Mouse (Mus musculus): ENCODE measurements around the gene Ndufb6. TPM values are rescaled to one million over a fixed set of nuclear protein-coding genes. Genes with fewer than 3 reads are reported as not detected.

Ndufb6 gene
- total and polyA plus RNA-seq, 3 experiments = 159 to 253 (median 205) TPM

DNA sequence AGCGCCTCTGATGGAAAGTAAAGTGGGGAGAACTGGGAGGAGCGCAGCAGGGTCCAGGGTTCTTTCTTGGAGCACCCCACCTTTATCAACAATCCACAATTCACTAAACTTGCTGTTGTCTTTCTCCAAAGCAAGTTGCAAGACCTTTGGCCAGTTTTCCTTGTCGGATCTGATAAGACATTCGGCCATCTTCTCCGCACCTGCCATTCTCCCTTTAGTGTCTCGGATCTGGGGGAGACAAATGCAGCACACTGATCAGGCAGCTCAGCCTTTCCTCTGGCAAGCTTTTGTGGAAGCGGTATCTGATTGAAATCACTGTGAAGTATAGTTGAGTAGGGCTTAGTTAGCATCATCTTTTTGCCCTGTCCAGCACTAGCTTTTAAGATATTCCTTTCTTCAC, 51.3 kb downstream of the Ndufb6 start:
- Histone ChIP-seq H3K4me2 (ENCODE audit: insufficient read depth, low read depth, poor library complexity, severe bottlenecking) (no peak overlapping the region), H3K27me3 (replicated peaks) (no peaks in the 10 kb centered on the region), H3K36me3 (replicated peaks in 1 of 2; ENCODE audit: control insufficient read depth in 1 of 2, insufficient read depth in 1 of 2, low read length in 1 of 2) (peaks cover 7 to 32% of the 10 kb centered on the region in 2 experiments), H3K4me3 (replicated peaks in 1 of 3; ENCODE audit: low read depth in 2 of 3, low read length in 2 of 3, poor library complexity in 1 of 3) (no peak overlapping the region), H3K9ac (ENCODE audit: insufficient read depth, low read depth) (no peak overlapping the region), H3K27ac (ENCODE audit: insufficient read depth, low read depth) (no peak overlapping the region), H3K9me3 (replicated peaks; ENCODE audit: low read length) (no peaks in the 10 kb centered on the region), H3K79me2 (replicated peaks; ENCODE audit: control insufficient read depth, extremely low read depth, insufficient read depth, poor library complexity, severe bottlenecking) (no peaks in the 10 kb centered on the region; the same call in 1 of the 2 replicates), H3K4me1 (ENCODE audit: control insufficient read depth in 1 of 2, insufficient read depth in 2 of 2) (peaks cover 0 to 5% of the 10 kb centered on the region in 2 experiments; a peak in 2 of 4 replicates)
- dilution Hi-C loops (cut with MboI; ENCODE audit: extremely low pct_ligation_motif_present, extremely low pct_unique_long_range_greater_than_20kb, low sequenced_read_pairs) = no loop called here
- no peak for DNase-seq (ENCODE audit: extremely low read depth)
- TF ChIP-seq MXI1 (IDR thresholded peaks at IDR 0.05; ENCODE audit: low read depth, low read length) = no peak
- TF ChIP-seq MAZ (IDR thresholded peaks at IDR 0.05; ENCODE audit: low read depth, low read length) = no peak
- in situ Hi-C loops (cut with MboI; ENCODE audit: low pct_ligation_motif_present, low pct_unique_long_range_greater_than_20kb, low sequenced_read_pairs) = no loop called here

DNA sequence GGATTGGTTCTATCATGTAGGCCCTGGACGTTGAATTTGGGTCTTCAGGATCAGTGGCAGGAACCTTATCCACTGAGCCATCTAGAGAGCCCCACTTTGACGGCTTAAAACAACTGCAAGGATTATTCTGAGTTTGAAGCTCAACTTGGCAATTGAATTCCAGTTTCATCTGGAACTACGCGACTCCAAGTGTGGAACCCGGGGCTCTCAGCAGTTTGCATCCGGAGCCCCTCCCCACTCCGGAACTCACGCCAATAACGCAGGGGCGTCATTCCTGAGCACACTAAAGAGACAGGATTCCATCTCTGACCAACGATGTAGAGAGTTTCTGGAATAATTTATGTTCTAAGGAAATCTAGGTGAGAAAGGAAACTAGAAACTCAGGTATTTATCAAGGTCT, 52.1 kb downstream of the Ndufb6 start:
- peaks cover 10 to 38% of the 10 kb centered on the region in 2 experiments for H3K36me3 ChIP-seq (replicated peaks in 1 of 2; ENCODE audit: control insufficient read depth in 1 of 2, insufficient read depth in 1 of 2, low read length in 1 of 2)
- H3K79me2 ChIP-seq (replicated peaks; ENCODE audit: control insufficient read depth, extremely low read depth, insufficient read depth, poor library complexity, severe bottlenecking) = no peaks in the 10 kb centered on the region; the same call in 1 of the 2 replicates

DNA sequence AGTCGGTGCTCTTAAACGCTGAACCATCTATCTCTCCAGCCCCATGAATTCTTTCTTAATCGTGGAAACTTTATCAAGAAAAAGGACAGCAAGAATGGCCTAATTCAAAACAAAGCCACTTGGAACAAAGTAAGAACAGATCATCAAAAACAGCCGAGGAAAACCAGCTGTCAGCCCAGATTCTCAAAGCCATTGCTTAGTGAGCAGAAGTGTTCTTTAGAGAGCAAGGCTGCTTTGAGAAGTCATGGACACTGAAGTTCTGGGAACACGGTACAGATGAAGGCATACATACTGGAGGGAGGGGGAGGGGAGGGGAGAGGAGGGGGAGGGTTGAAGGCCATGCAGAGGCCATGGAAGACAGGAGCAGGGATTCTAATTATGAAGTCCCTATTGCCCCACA, 53.1 kb downstream of the Ndufb6 start:
- DNase-seq (ENCODE audit: extremely low read depth) = no peak
- in situ Hi-C loops (cut with MboI; ENCODE audit: low pct_ligation_motif_present, low pct_unique_long_range_greater_than_20kb, low sequenced_read_pairs) = no loop called here
- H3K4me2 ChIP-seq (ENCODE audit: insufficient read depth, low read depth, poor library complexity, severe bottlenecking) = no peak overlapping the region
- no peaks in the 10 kb centered on the region for H3K27me3 ChIP-seq (replicated peaks)
- H3K4me3 ChIP-seq (replicated peaks in 1 of 3; ENCODE audit: low read depth in 2 of 3, low read length in 2 of 3, poor library complexity in 1 of 3) = no peak overlapping the region
- H3K9ac ChIP-seq (ENCODE audit: insufficient read depth, low read depth) = no peak overlapping the region
- H3K27ac ChIP-seq (ENCODE audit: insufficient read depth, low read depth) = no peak overlapping the region
- peaks cover 10 to 47% of the 10 kb centered on the region in 2 experiments for H3K36me3 ChIP-seq (replicated peaks in 1 of 2; ENCODE audit: control insufficient read depth in 1 of 2, insufficient read depth in 1 of 2, low read length in 1 of 2)
- dilution Hi-C loops (cut with MboI; ENCODE audit: extremely low pct_ligation_motif_present, extremely low pct_unique_long_range_greater_than_20kb, low sequenced_read_pairs) = no loop called here
- no peaks in the 10 kb centered on the region; the same call in 1 of the 2 replicates for H3K79me2 ChIP-seq (replicated peaks; ENCODE audit: control insufficient read depth, extremely low read depth, insufficient read depth, poor library complexity, severe bottlenecking)
- H3K9me3 ChIP-seq (replicated peaks; ENCODE audit: low read length) = no peaks in the 10 kb centered on the region
- TF ChIP-seq MYC (IDR thresholded peaks at IDR 0.05; ENCODE audit: low read depth, low read length) (no peak), JUN (IDR thresholded peaks at IDR 0.05; ENCODE audit: insufficient read depth, low read depth, low read length) (no peak), TCF12 (IDR thresholded peaks at IDR 0.05; ENCODE audit: low read depth, low read length) (no peak), ETS1 (conservative IDR thresholded peaks at IDR 0.05; ENCODE audit: low read depth, low read length) (no peak), TBP (conservative IDR thresholded peaks at IDR 0.05; ENCODE audit: low read depth, low read length) (no peak), NELFE (IDR thresholded peaks at IDR 0.05; ENCODE audit: low read depth, low read length) (no peak), GABPA (IDR thresholded peaks at IDR 0.05; ENCODE audit: insufficient replicate concordance, low read depth, low read length) (no peak), SIN3A (IDR thresholded peaks at IDR 0.05; ENCODE audit: low read length) (no peak), HCFC1 (IDR thresholded peaks at IDR 0.05; ENCODE audit: low read depth, low read length) (no peak), ZKSCAN1 (IDR thresholded peaks at IDR 0.05; ENCODE audit: borderline replicate concordance, low read depth, low read length) (no peak), MEF2A (IDR thresholded peaks at IDR 0.05; ENCODE audit: borderline replicate concordance, low read depth, low read length) (no peak)
- H3K4me1 ChIP-seq (ENCODE audit: control insufficient read depth in 1 of 2, insufficient read depth in 2 of 2) = peaks cover 0 to 5% of the 10 kb centered on the region in 2 experiments; a peak in 2 of 4 replicates

More for the DNA sequence above, 52.1 kb downstream of the Ndufb6 start:
- Histone ChIP-seq H3K9ac (ENCODE audit: insufficient read depth, low read depth) (no peak overlapping the region), H3K27ac (ENCODE audit: insufficient read depth, low read depth) (no peak overlapping the region), H3K27me3 (replicated peaks) (no peaks in the 10 kb centered on the region), H3K4me2 (ENCODE audit: insufficient read depth, low read depth, poor library complexity, severe bottlenecking) (no peak overlapping the region), H3K4me3 (replicated peaks in 1 of 3; ENCODE audit: low read depth in 2 of 3, low read length in 2 of 3, poor library complexity in 1 of 3) (no peak overlapping the region), H3K4me1 (ENCODE audit: control insufficient read depth in 1 of 2, insufficient read depth in 2 of 2) (peaks cover 0 to 5% of the 10 kb centered on the region in 2 experiments; a peak in 2 of 4 replicates), H3K9me3 (replicated peaks; ENCODE audit: low read length) (no peaks in the 10 kb centered on the region)
- dilution Hi-C loops (cut with MboI; ENCODE audit: extremely low pct_ligation_motif_present, extremely low pct_unique_long_range_greater_than_20kb, low sequenced_read_pairs) = no loop called here
- TF ChIP-seq MYC (IDR thresholded peaks at IDR 0.05; ENCODE audit: low read depth, low read length) = no peak
- no peak for TF ChIP-seq KAT2A (IDR thresholded peaks at IDR 0.05; ENCODE audit: insufficient replicate concordance, low read length)
- no peak for TF ChIP-seq RCOR1 (conservative IDR thresholded peaks at IDR 0.05; ENCODE audit: low read depth, low read length)
- TF ChIP-seq MEF2A (IDR thresholded peaks at IDR 0.05; ENCODE audit: borderline replicate concordance, low read depth, low read length) = no peak
- no peak for TF ChIP-seq IRF4 (IDR thresholded peaks at IDR 0.05; ENCODE audit: low read depth, low read length)
- TF ChIP-seq TBP (conservative IDR thresholded peaks at IDR 0.05; ENCODE audit: low read depth, low read length) = no peak
- no peak for TF ChIP-seq MAZ (IDR thresholded peaks at IDR 0.05; ENCODE audit: low read depth, low read length)
- TF ChIP-seq SMC3 (IDR thresholded peaks at IDR 0.05; ENCODE audit: low read depth, low read length) = no peak
- no peak for DNase-seq (ENCODE audit: extremely low read depth)
- in situ Hi-C loops (cut with MboI; ENCODE audit: low pct_ligation_motif_present, low pct_unique_long_range_greater_than_20kb, low sequenced_read_pairs) = no loop called here

Data from CH12.LX (cell line).